Mouse (Mus musculus): ENCODE measurements around the gene Gm36864.
"Not testable (repeated sequence)": the region's sequence is repeated elsewhere in the genome, so short reads cannot be mapped to it uniquely, and the experiment has no call there.

Gene Gm36864

GRCm38 (mm10) chr7:44235909-44236308 is at the start of gene Gm36864:
Gene Gm36864, plus strand, starts transcription at chr7:44236177.
- DNase-seq, result no peak

GRCm38 (mm10) chr7:44186516-44186915 is 49.5 kb upstream of the Gm36864 start:
- DNase-seq, result not testable (repeated sequence)

- not testable (repeated sequence) for DNase-seq
Measured at GRCm38 (mm10) chr7:44187936-44188335, 48.0 kb upstream of the Gm36864 start, which contains the start of gene Klk1b24. Gene Klk1b24, plus strand, starts transcription at chr7:44188236.

- not testable (repeated sequence) for DNase-seq
Measured at GRCm38 (mm10) chr7:44193466-44193865, 42.5 kb upstream of the Gm36864 start.

GRCm38 (mm10) chr7:44197891-44198290 is 38.1 kb upstream of the Gm36864 start, which contains the start of gene Klk1b3:
Gene Klk1b3, plus strand, starts transcription at chr7:44198191.
- no peak for DNase-seq

GRCm38 (mm10) chr7:44207135-44207534 is 28.8 kb upstream of the Gm36864 start, which contains the start of gene Klk1b4:
Gene Klk1b4, plus strand, starts transcription at chr7:44207435.
- DNase-seq, result not testable (repeated sequence)

GRCm38 (mm10) chr7:44208307-44208706 is 27.7 kb upstream of the Gm36864 start:
- DNase-seq, result no peak

- DNase-seq, result no peak
Measured at GRCm38 (mm10) chr7:44215645-44216044, 20.3 kb upstream of the Gm36864 start, which contains the start of gene Klk1b5. Gene Klk1b5, plus strand, starts transcription at chr7:44215945.

GRCm38 (mm10) chr7:44221601-44222000 is 14.4 kb upstream of the Gm36864 start:
- DNase-seq, result not testable (repeated sequence)

- not testable (repeated sequence) for DNase-seq
Measured at GRCm38 (mm10) chr7:44222335-44222734, 13.6 kb upstream of the Gm36864 start.

GRCm38 (mm10) chr7:44225076-44225475 is 10.9 kb upstream of the Gm36864 start, which contains the start of gene Klk1:
Gene Klk1, plus strand, starts transcription at chr7:44225360.
- DNase-seq, result no peak

GRCm38 (mm10) chr7:44239913-44240312 is 3.9 kb downstream of the Gm36864 start:
- DNase-seq, result no peak

GRCm38 (mm10) chr7:44240712-44241111 is 4.7 kb downstream of the Gm36864 start:
- no peak for DNase-seq

- no peak for DNase-seq
Measured at GRCm38 (mm10) chr7:44241163-44241562, 5.2 kb downstream of the Gm36864 start.

- no peak for DNase-seq
Measured at GRCm38 (mm10) chr7:44244080-44244479, 8.1 kb downstream of the Gm36864 start.

- DNase-seq, result peak; percentile 98
Measured at GRCm38 (mm10) chr7:44246055-44246983, 10.3 kb downstream of the Gm36864 start, which contains the start of the genes 1700028J19Rik and 2410002F23Rik. Gene 1700028J19Rik, minus strand, starts transcription at chr7:44246695. Gene 2410002F23Rik, plus strand, starts transcription at chr7:44246722.

GRCm38 (mm10) chr7:44246984-44247470 is 11.1 kb downstream of the Gm36864 start:
- peak in 1 of 2 experiments; percentile 72 for DNase-seq

GRCm38 (mm10) chr7:44247971-44248370 is 12.0 kb downstream of the Gm36864 start:
- no peak for DNase-seq

GRCm38 (mm10) chr7:44249248-44249647 is 13.3 kb downstream of the Gm36864 start:
- no peak for DNase-seq

- DNase-seq, result peak in 1 of 2 experiments; percentile 26
Measured at GRCm38 (mm10) chr7:44250732-44251275, 14.8 kb downstream of the Gm36864 start.

- DNase-seq, result peak in 1 of 2 experiments; percentile 26
Measured at GRCm38 (mm10) chr7:44253023-44253616, 17.1 kb downstream of the Gm36864 start.

GRCm38 (mm10) chr7:44254930-44255329 is 19.0 kb downstream of the Gm36864 start:
- DNase-seq, result no peak

GRCm38 (mm10) chr7:44257278-44257677 is 21.3 kb downstream of the Gm36864 start, which contains the start of gene Acp4:
Gene Acp4, minus strand, starts transcription at chr7:44257378.
- DNase-seq, result no peak
